Mouse (Mus musculus) ES-E14 (cell line): ENCODE results near the gene Akap1. TPM values are rescaled to one million over a fixed set of nuclear protein-coding genes. Genes with fewer than 3 reads are reported as not detected.

Experiments used
- DNase-seq: peaks from one replicate; pipeline ENCODE4 v3.0.0-alpha.2; 2013; ENCODE audit warnings: low read depth, low spot score
- H3K27ac ChIP-seq: 2 replicates; pipeline ENCODE4 v1.5.1; 2012; ENCODE audit warnings: low read depth, mild to moderate bottlenecking, low read length, moderate library complexity, mixed read lengths; ENCODE audit not compliant: poor library complexity, insufficient read depth, severe bottlenecking
- H3K36me3 ChIP-seq: 2 replicates; pipeline ENCODE4 v1.6.1; 2012; ENCODE audit warnings: mild to moderate bottlenecking, low read length, moderate library complexity, mixed read lengths; ENCODE audit not compliant: control insufficient read depth, poor library complexity, insufficient read depth, severe bottlenecking
- H3K4me1 ChIP-seq, 2 experiments: fragments of 150-350 bp in 1 of 2; sonication (generic) in 1 of 2; 2 replicates each; pipeline ENCODE4 v1.6.1; 2012; ENCODE audit warnings: low read length in 2 of 2, mild to moderate bottlenecking in 1 of 2, mixed read lengths in 1 of 2; ENCODE audit not compliant: control insufficient read depth in 2 of 2, insufficient read depth in 2 of 2, poor library complexity in 1 of 2
- H3K4me3 ChIP-seq, 2 experiments: fragments of 150-350 bp in 1 of 2; sonication (generic) in 1 of 2; 2 replicates each; pipeline ENCODE4 v1.5.1; 2012; ENCODE audit warnings: low read length in 2 of 2, low read depth in 1 of 2, mild to moderate bottlenecking in 1 of 2, mixed read lengths in 1 of 2; ENCODE audit not compliant: insufficient read depth in 1 of 2, poor library complexity in 1 of 2, severe bottlenecking in 1 of 2
- H3K9ac ChIP-seq: 2 replicates; pipeline ENCODE4 v1.6.1; 2012; ENCODE audit warnings: low read depth, mild to moderate bottlenecking, low read length, mixed read lengths; ENCODE audit not compliant: poor library complexity, insufficient read depth, severe bottlenecking
- H3K9me3 ChIP-seq: fragments of 150-350 bp; sonication (generic); 2 replicates; pipeline ENCODE4 v1.6.1; 2012; ENCODE audit warnings: low read depth, mild to moderate bottlenecking, low read length; ENCODE audit not compliant: control insufficient read depth, insufficient read depth
- CHD2 ChIP-seq: IDR thresholded peaks from 2 replicates; pipeline ENCODE4 v1.6.1; 2014; ENCODE audit warnings: mild to moderate bottlenecking, low read depth, low read length, inconsistent platforms
- HCFC1 ChIP-seq: IDR thresholded peaks from 2 replicates; pipeline ENCODE4 v1.6.1; 2012; ENCODE audit warnings: low read length, inconsistent platforms, borderline replicate concordance; ENCODE audit not compliant: insufficient read depth
- MAFK ChIP-seq: IDR thresholded peaks from 2 replicates; pipeline ENCODE4 v1.6.1; 2014; ENCODE audit warnings: mild to moderate bottlenecking, low read depth, low read length, inconsistent platforms; ENCODE audit not compliant: insufficient read depth
- ZC3H11A ChIP-seq: IDR thresholded peaks from 2 replicates; pipeline ENCODE4 v1.6.1; 2012; ENCODE audit warnings: low read depth, mild to moderate bottlenecking, inconsistent platforms, low read length, borderline replicate concordance
- ZNF384 ChIP-seq: IDR thresholded peaks from 2 replicates; pipeline ENCODE4 v1.6.1; 2012; ENCODE audit warnings: low read depth, low read length, inconsistent platforms
- in situ Hi-C, 2 experiments: fragments of 600-800 bp; cut with MboI; formaldehyde crosslinking; loops; one replicate each; pipeline ENCODE4 v1.15.1; 2025; ENCODE audit warnings: low sequenced_read_pairs in 2 of 2, inconsistent platforms in 1 of 2; ENCODE audit not compliant: unreplicated experiment in 2 of 2
- total RNA-seq: library from RNA; depleted of rRNA; stranded (reverse); fragments of 300-350 nt; gene quantifications from 2 replicates; pipeline ENCODE4 v1.2.3, GENCODE M21; 2012

The Akap1 gene
- total RNA-seq, 1 experiment: 184 TPM

GRCm38 (mm10) chr11:88839379-88839778, 25.0 kb downstream of the Akap1 start:
- DNase-seq: no peak
- Histone ChIP-seq H3K27ac (no peak overlapping the region), H3K4me3 (no peak overlapping the region), H3K36me3 (peaks cover 72% of the 10 kb centered on the region), H3K9me3 (no peaks in the 10 kb centered on the region), H3K4me1 (peaks cover 0 to 22% of the 10 kb centered on the region in 2 experiments; a peak in 2 of 4 replicates), H3K9ac (no peak overlapping the region)
- in situ Hi-C loops: no loop called here
- TF ChIP-seq ZC3H11A (no peak), HCFC1 (no peak), ZNF384 (no peak), CHD2 (no peak)

GRCm38 (mm10) chr11:88838630-88839029, 25.8 kb downstream of the Akap1 start:
- Histone ChIP-seq H3K27ac (no peak overlapping the region), H3K36me3 (peaks cover 72% of the 10 kb centered on the region)
- in situ Hi-C loops: no loop called here

GRCm38 (mm10) chr11:88834606-88835005, 29.8 kb downstream of the Akap1 start:
- Histone ChIP-seq H3K9ac (no peak overlapping the region), H3K9me3 (no peaks in the 10 kb centered on the region), H3K27ac (no peak overlapping the region), H3K4me3 (no peak overlapping the region), H3K4me1 (peaks cover 0 to 6% of the 10 kb centered on the region in 2 experiments; a peak in 2 of 4 replicates), H3K36me3 (peaks cover 76% of the 10 kb centered on the region)
- in situ Hi-C loops: no loop called here
- DNase-seq: no peak
- TF ChIP-seq ZNF384: no peak
- no peak for TF ChIP-seq MAFK
- no peak for TF ChIP-seq CHD2
- no peak for TF ChIP-seq ZC3H11A
- no peak for TF ChIP-seq HCFC1

More at GRCm38 (mm10) chr11:88838630-88839029, 25.8 kb downstream of the Akap1 start:
- no peak for TF ChIP-seq ZNF384
- TF ChIP-seq ZC3H11A: no peak
- TF ChIP-seq CHD2: no peak
- Histone ChIP-seq H3K9ac (no peak overlapping the region), H3K4me1 (peaks cover 0 to 16% of the 10 kb centered on the region in 2 experiments; a peak in 2 of 4 replicates), H3K4me3 (no peak overlapping the region), H3K9me3 (no peaks in the 10 kb centered on the region)
- DNase-seq: no peak

GRCm38 (mm10) chr11:88834134-88834533, 30.3 kb downstream of the Akap1 start:
- in situ Hi-C loops: no loop called here
- no peak overlapping the region for H3K4me3 ChIP-seq
- TF ChIP-seq ZNF384 (no peak), CHD2 (no peak), ZC3H11A (no peak), MAFK (no peak), HCFC1 (no peak)
- no peaks in the 10 kb centered on the region for H3K9me3 ChIP-seq
- H3K36me3 ChIP-seq: peaks cover 72% of the 10 kb centered on the region
- H3K4me1 ChIP-seq: peaks cover 0 to 6% of the 10 kb centered on the region in 2 experiments; a peak in 2 of 4 replicates
- no peak overlapping the region for H3K27ac ChIP-seq
- DNase-seq: no peak
- H3K9ac ChIP-seq: no peak overlapping the region

- peaks cover 62% of the 10 kb centered on the region for H3K36me3 ChIP-seq
- TF ChIP-seq HCFC1 (no peak), ZNF384 (no peak), MAFK (no peak), CHD2 (no peak), ZC3H11A (no peak)
- peaks cover 0 to 3% of the 10 kb centered on the region in 2 experiments; a peak in 1 of 4 replicates for H3K4me1 ChIP-seq
- no peak overlapping the region for H3K27ac ChIP-seq
- no peak for DNase-seq
- H3K9me3 ChIP-seq: no peaks in the 10 kb centered on the region
- H3K4me3 ChIP-seq: no peak overlapping the region
- in situ Hi-C loops: no loop called here
- no peak overlapping the region for H3K9ac ChIP-seq
Observed at GRCm38 (mm10) chr11:88833099-88833498, 31.3 kb downstream of the Akap1 start.
